7 mouse cellular contexts compared by ENCODE assay signal in the genomic region with DNA sequence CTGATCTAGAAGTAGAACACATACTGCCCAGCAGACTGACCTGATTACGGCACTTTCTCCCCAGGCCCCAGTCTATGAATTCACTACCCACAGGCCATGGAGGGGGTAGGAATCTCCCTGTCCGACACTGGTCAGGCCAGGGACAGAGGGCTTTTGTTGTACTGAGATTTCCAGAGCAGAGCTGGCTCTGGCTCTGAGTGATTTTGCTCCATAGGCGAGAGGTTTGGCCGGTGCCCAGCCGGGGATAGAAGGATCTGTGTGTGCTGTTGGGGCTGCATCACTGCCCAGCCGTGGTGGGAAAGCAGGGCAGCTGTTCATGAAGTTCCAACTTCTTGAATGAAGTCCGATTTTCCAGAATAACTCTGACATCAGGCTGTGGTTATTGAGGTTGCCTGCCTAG. TPM values are rescaled to one million over a fixed set of nuclear protein-coding genes. Genes with fewer than 3 reads are reported as not detected.
DNase-seq lines count a peak whose midpoint lies in the region; ATAC-seq and TF ChIP-seq lines count a peak whose summit lies in the region.

No protein-coding gene starts in this region.

- TF ChIP-seq CTCF in heart, adult 2 months (IDR thresholded peaks at IDR 0.05): no peak
- no peak for TF ChIP-seq CTCF in lung, embryonic 14.5 days (IDR thresholded peaks at IDR 0.05; ENCODE audit: low read depth)

- TF ChIP-seq EP300 in heart, adult 2 months (IDR thresholded peaks at IDR 0.05; ENCODE audit: insufficient read depth, low read depth, low read length): no peak

- 45% methylated on average over 7 of the region's 7 CpGs for WGBS in heart, adult 2 months
- WGBS in lung, embryonic 14.5 days: 23% methylated on average over 7 of the region's 7 CpGs
- WGBS in stomach, embryonic 16.5 days: 35% methylated on average over 7 of the region's 7 CpGs

- H3K36me3 ChIP-seq in heart, adult 2 months (ENCODE audit: control insufficient read depth, insufficient read depth, low read length): no peaks in the 10 kb centered on the region
- no peaks in the 10 kb centered on the region for H3K36me3 ChIP-seq in lung, embryonic 14.5 days (ENCODE audit: insufficient read depth)
- no peaks in the 10 kb centered on the region for H3K36me3 ChIP-seq in stomach, embryonic 16.5 days (ENCODE audit: control insufficient read depth, insufficient read depth, low read length)

- intact Hi-C loops in heart, adult 2 months (cut with DNase I): loop anchor here (2.0 kb wide), 1 partner anchor 20 kb away; no protein-coding TSS in a partner anchor

- no peak for TF ChIP-seq POLR2A in heart, adult 2 months (IDR thresholded peaks at IDR 0.05; ENCODE audit: insufficient read depth, low read depth, low read length)

- no peaks in the 10 kb centered on the region for H3K79me2 ChIP-seq in heart, adult 2 months (replicated peaks; ENCODE audit: control insufficient read depth, insufficient read depth, low read length)

- H3K9ac ChIP-seq in heart, adult 2 months (ENCODE audit: low read depth, low read length): no peak overlapping the region
- no peak overlapping the region for H3K9ac ChIP-seq in lung, embryonic 14.5 days
- H3K9ac ChIP-seq in stomach, embryonic 16.5 days (ENCODE audit: low read length): peak overlapping the region; percentile 5; the same call in 1 of the 2 replicates

- H3K4me1 ChIP-seq in heart, adult 2 months (ENCODE audit: control insufficient read depth, insufficient read depth, low read length): peaks cover 9% of the 10 kb centered on the region
- H3K4me1 ChIP-seq in lung, embryonic 14.5 days (ENCODE audit: insufficient read depth): peaks cover 31% of the 10 kb centered on the region
- peaks cover 4% of the 10 kb centered on the region; the same call in 1 of the 2 replicates for H3K4me1 ChIP-seq in stomach, embryonic 16.5 days (ENCODE audit: control insufficient read depth, insufficient read depth, low read length)

- H3K4me2 ChIP-seq in lung, embryonic 14.5 days: no peak overlapping the region
- H3K4me2 ChIP-seq in stomach, embryonic 16.5 days (ENCODE audit: low read depth, low read length): no peak overlapping the region

- H3K4me3 ChIP-seq in heart, adult 2 months: no peak overlapping the region
- no peak overlapping the region for H3K4me3 ChIP-seq in lung, embryonic 14.5 days (ENCODE audit: low read depth, low read length)
- H3K4me3 ChIP-seq in stomach, embryonic 16.5 days (replicated peaks; ENCODE audit: low read length): no peak overlapping the region

- peak; percentile 98 for DNase-seq in Muller cell, postnatal 12 days (ENCODE audit: inconsistent ontology term)
- peak; percentile 85 for DNase-seq in brain, adult 2 months (ENCODE audit: low read depth, low spot score)
- peak; percentile 45 to 46 for DNase-seq in heart, adult 2 months
- DNase-seq in layer of hippocampus, adult 9-10 months (ENCODE audit: low spot score): peak; percentile 43
- DNase-seq in lung, embryonic 14.5 days: peak; percentile 86
- DNase-seq in spleen, postnatal 14 days (ENCODE audit: low spot score in 2 of 2): no peak

- peak; percentile 83 for ATAC-seq in lung, embryonic 14.5 days (ENCODE audit: insufficient read depth)
- ATAC-seq in stomach, embryonic 16.5 days (ENCODE audit: insufficient read depth, low FRiP score): peak; percentile 70

- H3K27me3 ChIP-seq in heart, adult 2 months (ENCODE audit: control insufficient read depth, insufficient read depth, low read length): no peaks in the 10 kb centered on the region
- no peaks in the 10 kb centered on the region for H3K27me3 ChIP-seq in lung, embryonic 14.5 days (ENCODE audit: insufficient read depth, low read length)
- no peaks in the 10 kb centered on the region for H3K27me3 ChIP-seq in stomach, embryonic 16.5 days (ENCODE audit: control insufficient read depth, insufficient read depth, low read length)

- H3K9me3 ChIP-seq in lung, embryonic 14.5 days (ENCODE audit: low read depth, low read length): no peaks in the 10 kb centered on the region
- no peaks in the 10 kb centered on the region for H3K9me3 ChIP-seq in stomach, embryonic 16.5 days (replicated peaks; ENCODE audit: control insufficient read depth, low read length)

- H3K27ac ChIP-seq in heart, adult 2 months: no peak overlapping the region
- peak overlapping the region; percentile 91 for H3K27ac ChIP-seq in lung, embryonic 14.5 days (ENCODE audit: low read depth)
- peak overlapping the region; percentile 80 for H3K27ac ChIP-seq in stomach, embryonic 16.5 days (ENCODE audit: low read length)

RNA-seq across cellular contexts. Expression of a gene that starts 20.1 kb away (rescaled TPM):
- total RNA-seq in heart, adult 2 months (2021): 10 to 100 TPM in 1 of 2 experiments, 1 to 10 TPM in 1; 7.5 to 13.1 TPM
- 11.1 and 17.1 TPM in 2 replicates for polyA plus RNA-seq in heart, adult 2 months (2012; rRNA removed)
- 81.8 and 85.3 TPM in 2 replicates for polyA plus RNA-seq in lung, embryonic 14.5 days (2014; fragmentation: Nextera tagmentation; extraction: Ambion mirVana)
- 20.0 and 21.0 TPM in 2 replicates for polyA plus RNA-seq in stomach, embryonic 16.5 days (2015; fragmentation: Nextera tagmentation; extraction: Ambion mirVana)

Comparison
In these comparisons a context has a peak if more than half of its experiments do, and no peak if none do; other contexts are left out.
1. DNase-seq: peak in Muller cell, postnatal 12 days (single experiment), brain, adult 2 months (single experiment), heart, adult 2 months (2 of 2), layer of hippocampus, adult 9-10 months (single experiment) and lung, embryonic 14.5 days (single experiment); none in spleen, postnatal 14 days (0 of 2).